Mouse (Mus musculus) midbrain, embryonic 14.5 days (tissue): Measurements from ENCODE around the gene Cldn34c4. TPM values are rescaled to one million over a fixed set of nuclear protein-coding genes. Genes with fewer than 3 reads are reported as not detected.

ENCODE experiments used
- ATAC-seq: fragments of 200-750 bp; cut with Nextera tagmentation; 2 replicates; pipeline ENCODE4 v1.8.0; 2017; ENCODE audit warnings: moderate number of reproducible peaks, moderate library complexity; ENCODE audit not compliant: low FRiP score, low TSS enrichment
- DNase-seq: peaks from one replicate; pipeline ENCODE4 v3.0.0-alpha.2; 2015
- H3K27ac ChIP-seq: fragments of 300-500 bp; sonication (generic); replicated peaks from 2 replicates; pipeline ENCODE4 v1.5.1; 2014; ENCODE audit warnings: mild to moderate bottlenecking, low read depth, low read length, moderate library complexity
- H3K27me3 ChIP-seq: fragments of 300-500 bp; sonication (generic); 2 replicates; pipeline ENCODE4 v1.6.1; 2014; ENCODE audit warnings: low read length, control low read depth, mixed read lengths; ENCODE audit not compliant: control insufficient read depth, insufficient read depth
- H3K36me3 ChIP-seq: fragments of 300-500 bp; sonication (generic); 2 replicates; pipeline ENCODE4 v1.6.1; 2014; ENCODE audit warnings: low read length, control low read depth; ENCODE audit not compliant: control insufficient read depth, insufficient read depth
- H3K4me1 ChIP-seq: fragments of 300-500 bp; sonication (generic); 2 replicates; pipeline ENCODE4 v1.6.1; 2014; ENCODE audit warnings: mild to moderate bottlenecking, antibody characterized with exemption, low read length, control low read depth; ENCODE audit not compliant: control insufficient read depth, insufficient read depth
- H3K4me2 ChIP-seq: fragments of 300-500 bp; sonication (generic); 2 replicates; pipeline ENCODE4 v1.6.1; 2014; ENCODE audit warnings: mild to moderate bottlenecking, low read length, moderate library complexity
- H3K4me3 ChIP-seq: fragments of 300-500 bp; sonication (generic); replicated peaks from 2 replicates; pipeline ENCODE4 v1.5.1; 2014; ENCODE audit warnings: low read depth, low read length
- H3K9ac ChIP-seq: fragments of 300-500 bp; sonication (generic); replicated peaks from 2 replicates; pipeline ENCODE4 v1.6.1; 2014; ENCODE audit warnings: mild to moderate bottlenecking, low read length, moderate library complexity
- H3K9me3 ChIP-seq: fragments of 300-500 bp; sonication (generic); 2 replicates; pipeline ENCODE4 v1.6.1; 2016; ENCODE audit warnings: low read length, control low read depth, mixed read lengths; ENCODE audit not compliant: control insufficient read depth
- WGBS: fragments of 180-500 bp; shearing (Covaris S2); extraction: QIAGEN DNeasy Blood & Tissue Kit; methylation state at CpG from one replicate; pipeline ENCODE4 v1.1.7; 2014; 5-methylcytosine and 5-hydroxymethylcytosine counted together
- polyA plus RNA-seq: library from polyadenylated mRNA; unstranded; fragments of >200 nt; fragmentation: Nextera tagmentation; extraction: Ambion mirVana; gene quantifications from 2 replicates; pipeline ENCODE4 v1.2.1, GENCODE M21; 2014

Cldn34c4 gene
- not detected in 2 replicates for polyA plus RNA-seq

DNA sequence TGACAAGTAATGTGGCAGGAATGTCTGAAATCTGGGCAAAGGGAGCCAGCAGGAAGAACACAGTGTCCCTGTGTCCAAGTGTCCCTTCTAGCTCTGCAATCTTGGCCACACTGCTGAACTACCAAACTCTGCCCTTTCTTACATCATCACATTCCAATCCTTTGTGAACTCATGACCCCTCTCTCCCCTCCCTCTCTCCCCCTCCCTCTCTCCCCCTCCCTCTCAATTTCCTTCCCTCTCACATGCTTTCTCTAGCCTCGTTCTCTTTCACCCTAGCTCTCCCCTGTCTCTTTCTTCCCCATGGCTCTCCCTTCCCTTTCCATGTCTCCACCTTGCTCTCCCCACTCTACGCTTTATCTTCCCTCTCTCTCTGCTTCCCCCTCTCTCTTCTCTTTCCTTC lies at the start of gene Cldn34c4:
Gene Cldn34c4 (minus strand): TSS at position 101 of the 400 bp plus-strand sequence.
- no peak for DNase-seq
- H3K4me1 ChIP-seq, result no peaks in the 10 kb centered on the region
- no peaks in the 10 kb centered on the region for H3K27me3 ChIP-seq
- no peak within 1 kb of the TSS for H3K27ac ChIP-seq
- no peak within 1 kb of the TSS for H3K4me3 ChIP-seq
- no peak within 1 kb of the TSS for H3K4me2 ChIP-seq
- H3K9ac ChIP-seq, result no peak within 1 kb of the TSS
- H3K36me3 ChIP-seq, result no peaks in the 10 kb centered on the region
- WGBS, result 68% methylated on average over 2 of the region's 2 CpGs
- no peak for ATAC-seq
- no peaks in the 10 kb centered on the region for H3K9me3 ChIP-seq

DNA sequence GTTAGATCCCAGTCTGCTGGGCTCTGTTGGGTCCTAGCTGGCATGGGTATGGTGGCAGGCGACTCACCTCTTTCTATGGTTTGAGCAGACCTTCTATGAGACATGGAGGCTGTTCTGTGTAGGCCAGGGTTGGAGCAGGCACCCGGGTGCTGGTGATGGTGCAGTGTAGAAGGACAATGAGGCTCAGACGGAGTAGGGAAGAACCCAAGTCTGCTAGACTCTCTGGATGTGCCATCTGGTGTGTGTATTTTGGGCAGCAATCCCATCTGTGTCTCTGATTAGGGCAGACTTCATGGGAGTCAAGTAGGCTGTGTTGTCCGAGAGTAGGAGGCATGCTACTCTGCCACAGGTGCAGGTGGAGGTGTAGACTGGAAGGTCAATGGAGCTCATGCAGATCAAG lies 10.7 kb upstream of the Cldn34c4 start:
- Histone ChIP-seq H3K27ac (no peak overlapping the region), H3K36me3 (no peaks in the 10 kb centered on the region), H3K9ac (no peak overlapping the region), H3K4me2 (no peak overlapping the region), H3K4me1 (no peaks in the 10 kb centered on the region), H3K9me3 (no peaks in the 10 kb centered on the region), H3K27me3 (no peaks in the 10 kb centered on the region), H3K4me3 (no peak overlapping the region)
- 72% methylated on average over 4 of the region's 4 CpGs for WGBS
- DNase-seq, result no peak
- ATAC-seq, result no peak
